ENCODE assay signal across 1 mouse cellular context in genomic region chr11:98681186-98681585, GRCm38 (mm10).
A peak's percentile ranks its signal among the peaks of the same experiment; 100 is the strongest.
TF ChIP-seq lines count a peak whose summit lies in the region.

No protein-coding gene starts in this region.

TF ChIP-seq in MEL, 35 proteins besides CTCF, POLR2A, EP300 and RAD21:
- no peak for TF ChIP-seq MAFK (IDR thresholded peaks at IDR 0.05; ENCODE audit: borderline replicate concordance, low read depth, low read length)
- TF ChIP-seq NRF1 (IDR thresholded peaks at IDR 0.05; ENCODE audit: insufficient read depth, low read depth, low read length, poor library complexity, severe bottlenecking), result no peak
- TF ChIP-seq USF1 (IDR thresholded peaks at IDR 0.05; ENCODE audit: low read depth, low read length), result no peak
- peak; percentile 60 for TF ChIP-seq ZNF384 (IDR thresholded peaks at IDR 0.05; ENCODE audit: low read depth, low read length)
- TF ChIP-seq POLR2AphosphoS5 (IDR thresholded peaks at IDR 0.05; ENCODE audit: borderline replicate concordance, low read depth, low read length), result no peak
- TF ChIP-seq KAT2A (conservative IDR thresholded peaks at IDR 0.05; ENCODE audit: low read depth, low read length), result no peak
- TF ChIP-seq SIN3A (IDR thresholded peaks at IDR 0.05; ENCODE audit: low read length), result no peak
- no peak for TF ChIP-seq TCF12 (IDR thresholded peaks at IDR 0.05; ENCODE audit: low read depth, low read length)
